Mouse (Mus musculus) intestine, postnatal 0 days (tissue): ENCODE data around the gene Slc35e3. TPM values are rescaled to one million over a fixed set of nuclear protein-coding genes. Genes with fewer than 3 reads are reported as not detected.
A peak's percentile ranks its signal among the peaks of the same experiment; 100 is the strongest.

Source experiments
- ATAC-seq: fragments of 200-750 bp; cut with Nextera tagmentation; 2 replicates; pipeline ENCODE4 v1.8.0; 2017; ENCODE audit warnings: mild to moderate bottlenecking, moderate TSS enrichment, moderate library complexity
- H3K27ac ChIP-seq: fragments of 300-500 bp; sonication (generic); 2 replicates; pipeline ENCODE4 v1.5.1; 2014; ENCODE audit warnings: mild to moderate bottlenecking, low read depth, low read length, moderate library complexity
- H3K27me3 ChIP-seq: fragments of 300-500 bp; sonication (generic); replicated peaks from 2 replicates; pipeline ENCODE4 v1.6.1; 2014; ENCODE audit warnings: low read length, mixed read lengths; ENCODE audit not compliant: control insufficient read depth, insufficient read depth
- H3K36me3 ChIP-seq: fragments of 300-500 bp; sonication (generic); 2 replicates; pipeline ENCODE4 v1.6.1; 2014; ENCODE audit warnings: mild to moderate bottlenecking, moderate library complexity; ENCODE audit not compliant: control insufficient read depth, insufficient read depth
- H3K4me1 ChIP-seq: fragments of 300-500 bp; sonication (generic); replicated peaks from 2 replicates; pipeline ENCODE4 v1.6.1; 2014; ENCODE audit warnings: antibody characterized with exemption, low read length, mixed read lengths; ENCODE audit not compliant: control insufficient read depth, insufficient read depth
- H3K4me2 ChIP-seq: fragments of 300-500 bp; sonication (generic); replicated peaks from 2 replicates; pipeline ENCODE4 v1.6.1; 2014; ENCODE audit warnings: low read depth, mild to moderate bottlenecking, moderate library complexity
- H3K4me3 ChIP-seq: fragments of 300-500 bp; sonication (generic); 2 replicates; pipeline ENCODE4 v1.5.1; 2014; ENCODE audit warnings: low read depth, low read length
- H3K9ac ChIP-seq: fragments of 300-500 bp; sonication (generic); 2 replicates; pipeline ENCODE4 v1.6.1; 2014; ENCODE audit warnings: mild to moderate bottlenecking, low read depth, low read length
- H3K9me3 ChIP-seq: fragments of 300-500 bp; sonication (generic); 2 replicates; pipeline ENCODE4 v1.6.1; 2016; ENCODE audit warnings: mixed run types; ENCODE audit not compliant: control insufficient read depth
- CTCF ChIP-seq: sonication (generic); IDR thresholded peaks from 2 replicates; pipeline ENCODE4 v1.5.1; 2016; ENCODE audit warnings: low read depth, mild to moderate bottlenecking, control low read depth, antibody characterized with exemption, moderate library complexity
- WGBS: fragments of 180-500 bp; shearing (Covaris S2); extraction: QIAGEN DNeasy Blood & Tissue Kit; methylation state at CpG from one replicate; pipeline ENCODE4 v1.1.7; 2014; 5-methylcytosine and 5-hydroxymethylcytosine counted together
- polyA plus RNA-seq: library from polyadenylated mRNA; unstranded; fragments of >200 nt; fragmentation: Nextera tagmentation; extraction: Ambion mirVana; gene quantifications from 2 replicates; pipeline ENCODE4 v1.2.1, GENCODE M21; 2015

The Slc35e3 gene
- polyA plus RNA-seq, 1 experiment from 2014 or later = 13.5 TPM

DNA sequence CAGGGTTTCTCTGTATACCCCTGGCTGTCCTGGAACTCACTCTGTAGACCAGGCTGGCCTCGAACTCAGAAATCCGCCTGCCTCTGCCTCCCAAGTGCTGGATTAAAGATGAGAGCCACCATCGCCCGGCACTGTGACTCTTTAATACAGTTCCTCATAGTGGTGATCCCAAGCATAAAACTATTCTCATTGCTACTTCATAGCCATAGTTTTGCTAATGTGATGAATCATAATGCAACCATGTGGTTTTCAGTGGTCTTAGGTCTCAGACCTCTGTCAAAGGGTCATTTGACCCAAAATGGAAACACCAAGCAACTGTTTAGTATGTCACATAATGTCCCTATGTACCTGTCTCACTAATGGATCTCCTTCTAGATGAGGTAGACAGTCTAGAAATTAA is 50.6 kb downstream of the Slc35e3 start:
- Histone ChIP-seq H3K9me3 (no peaks in the 10 kb centered on the region), H3K4me2 (no peak overlapping the region), H3K4me3 (no peak overlapping the region), H3K36me3 (peaks cover 89% of the 10 kb centered on the region), H3K9ac (no peak overlapping the region), H3K27me3 (no peaks in the 10 kb centered on the region), H3K27ac (no peak overlapping the region), H3K4me1 (no peaks in the 10 kb centered on the region)
- ATAC-seq = no peak
- no peak for TF ChIP-seq CTCF
- 97% methylated on average over 4 of the region's 4 CpGs for WGBS

- 95% methylated on average over 4 of the region's 4 CpGs for WGBS
- H3K27me3 ChIP-seq = no peaks in the 10 kb centered on the region
- no peak overlapping the region for H3K9ac ChIP-seq
- no peak for ATAC-seq
- no peak overlapping the region for H3K4me3 ChIP-seq
- H3K4me2 ChIP-seq = no peak overlapping the region
- no peak overlapping the region for H3K27ac ChIP-seq
- no peaks in the 10 kb centered on the region for H3K9me3 ChIP-seq
- H3K4me1 ChIP-seq = no peaks in the 10 kb centered on the region
- no peak for TF ChIP-seq CTCF
- peaks cover 90% of the 10 kb centered on the region for H3K36me3 ChIP-seq
Observed at GRCm38 (mm10) chr10:117695027-117695426, 51.1 kb downstream of the Slc35e3 start.

GRCm38 (mm10) chr10:117694255-117694953 is 51.8 kb downstream of the Slc35e3 start:
- WGBS = 97% methylated on average over 6 of the region's 6 CpGs
- H3K27me3 ChIP-seq = no peaks in the 10 kb centered on the region
- TF ChIP-seq CTCF = no peak
- no peaks in the 10 kb centered on the region for H3K4me1 ChIP-seq
- H3K4me3 ChIP-seq = no peak overlapping the region
- H3K27ac ChIP-seq = no peak overlapping the region
- H3K9me3 ChIP-seq = no peaks in the 10 kb centered on the region
- H3K36me3 ChIP-seq = peaks cover 89% of the 10 kb centered on the region
- H3K9ac ChIP-seq = no peak overlapping the region
- ATAC-seq = no peak
- no peak overlapping the region for H3K4me2 ChIP-seq

GRCm38 (mm10) chr10:117692953-117693352 is 53.2 kb downstream of the Slc35e3 start:
- Histone ChIP-seq H3K9me3 (no peaks in the 10 kb centered on the region), H3K4me3 (no peak overlapping the region), H3K36me3 (peaks cover 82% of the 10 kb centered on the region), H3K4me2 (no peak overlapping the region), H3K27ac (peak overlapping the region; percentile 46; the same call in 1 of the 2 replicates), H3K9ac (no peak overlapping the region), H3K27me3 (no peaks in the 10 kb centered on the region), H3K4me1 (no peaks in the 10 kb centered on the region)
- WGBS = 84% methylated on average over 5 of the region's 5 CpGs
- no peak for TF ChIP-seq CTCF
- ATAC-seq = no peak

GRCm38 (mm10) chr10:117692173-117692572 is 54.0 kb downstream of the Slc35e3 start:
- Histone ChIP-seq H3K27ac (no peak overlapping the region), H3K36me3 (peaks cover 74% of the 10 kb centered on the region), H3K4me1 (no peaks in the 10 kb centered on the region), H3K9ac (no peak overlapping the region), H3K9me3 (no peaks in the 10 kb centered on the region), H3K4me3 (no peak overlapping the region), H3K27me3 (no peaks in the 10 kb centered on the region), H3K4me2 (no peak overlapping the region)
- ATAC-seq = no peak
- peak; percentile 30 for TF ChIP-seq CTCF

- Histone ChIP-seq H3K9me3 (no peaks in the 10 kb centered on the region), H3K4me2 (no peak overlapping the region), H3K9ac (no peak overlapping the region), H3K4me1 (no peaks in the 10 kb centered on the region), H3K27ac (no peak overlapping the region), H3K36me3 (peaks cover 67% of the 10 kb centered on the region), H3K27me3 (no peaks in the 10 kb centered on the region), H3K4me3 (no peak overlapping the region)
- 93% methylated on average over 10 of the region's 10 CpGs for WGBS
- no peak for ATAC-seq
- TF ChIP-seq CTCF = no peak
Observed at GRCm38 (mm10) chr10:117691389-117691968, 54.7 kb downstream of the Slc35e3 start.
